Mouse (Mus musculus): Measurements from ENCODE around the gene Olfr722. TPM values are rescaled to one million over a fixed set of nuclear protein-coding genes. Genes with fewer than 3 reads are reported as not detected.
"Not testable (repeated sequence)": the region's sequence is repeated elsewhere in the genome, so short reads cannot be mapped to it uniquely, and the experiment has no call there.

The Olfr722 gene
- not detected in 2 replicates for total RNA-seq (2012; rRNA removed)

DNA sequence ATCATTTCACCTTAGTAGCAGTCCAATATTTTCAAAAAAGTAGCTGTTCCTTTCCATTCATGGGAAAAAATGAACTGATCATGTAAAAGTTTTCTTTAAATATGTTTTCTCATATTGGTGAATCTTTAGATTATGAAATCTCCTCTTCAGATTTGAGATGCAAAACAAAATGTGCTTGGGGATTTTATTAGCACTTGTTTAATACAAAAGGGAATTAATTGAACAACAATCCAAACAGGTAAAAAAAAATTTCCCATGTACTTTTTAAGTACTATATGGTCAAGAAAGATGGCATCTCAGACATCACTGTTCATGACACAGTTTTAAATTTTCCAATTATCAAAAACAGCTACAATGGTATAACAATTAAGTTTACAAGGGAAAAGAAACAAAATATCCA is at the start of gene Olfr722:
Gene Olfr722 (minus strand): TSS at position 101 of the 400 bp plus-strand sequence.
- no peak for DNase-seq (ENCODE audit: low read depth, low spot score)
- Histone ChIP-seq H3K9ac (ENCODE audit: insufficient read depth, low read depth, low read length, poor library complexity, severe bottlenecking) (no peak within 1 kb of the TSS), H3K27ac (ENCODE audit: insufficient read depth, low read depth, low read length, poor library complexity, severe bottlenecking) (no peak within 1 kb of the TSS), H3K4me3 (ENCODE audit: insufficient read depth in 1 of 2, low read depth in 1 of 2, low read length in 2 of 2, poor library complexity in 1 of 2, severe bottlenecking in 1 of 2) (no peak within 1 kb of the TSS), H3K9me3 (ENCODE audit: control insufficient read depth, insufficient read depth, low read depth, low read length) (no peaks in the 10 kb centered on the region), H3K4me1 (ENCODE audit: control insufficient read depth in 2 of 2, insufficient read depth in 2 of 2, low read length in 2 of 2, poor library complexity in 1 of 2) (no peaks in the 10 kb centered on the region), H3K36me3 (ENCODE audit: control insufficient read depth, insufficient read depth, low read length, poor library complexity, severe bottlenecking) (no peaks in the 10 kb centered on the region)
- in situ Hi-C loops (cut with MboI; ENCODE audit: low sequenced_read_pairs in 2 of 2, unreplicated experiment in 2 of 2), result no loop called here
- TF ChIP-seq MAFK (IDR thresholded peaks at IDR 0.05; ENCODE audit: insufficient read depth, low read depth, low read length), result no peak
- TF ChIP-seq HCFC1 (IDR thresholded peaks at IDR 0.05; ENCODE audit: borderline replicate concordance, insufficient read depth, low read length), result no peak
- no peak for TF ChIP-seq ZNF384 (IDR thresholded peaks at IDR 0.05; ENCODE audit: low read depth, low read length)

DNA sequence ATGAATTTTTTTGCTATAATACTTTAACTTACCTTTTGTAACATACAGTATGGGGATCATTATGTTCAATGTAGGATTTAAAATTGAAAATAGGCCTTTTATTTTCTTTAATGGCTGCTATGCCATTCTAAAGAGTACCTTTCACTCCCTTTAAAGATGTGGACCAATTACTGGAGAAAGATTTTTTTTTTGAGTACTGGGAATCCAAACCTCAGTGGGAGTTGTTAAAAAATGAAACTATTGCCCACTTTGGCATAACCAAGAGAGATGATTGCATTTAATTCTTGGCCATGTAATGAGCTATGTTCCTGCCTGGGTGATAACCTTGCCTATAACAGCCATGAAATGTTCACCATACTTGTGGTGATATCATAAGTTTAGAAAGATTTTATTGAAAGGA is 29.9 kb upstream of the Olfr722 start, which contains the start of gene Olfr723:
Gene Olfr723 (minus strand): TSS at position 101 of the 400 bp plus-strand sequence.
- H3K4me1 ChIP-seq (ENCODE audit: control insufficient read depth in 2 of 2, insufficient read depth in 2 of 2, low read length in 2 of 2, poor library complexity in 1 of 2); H3K36me3 ChIP-seq (ENCODE audit: control insufficient read depth, insufficient read depth, low read length, poor library complexity, severe bottlenecking); in situ Hi-C loops (cut with MboI; ENCODE audit: low sequenced_read_pairs in 2 of 2, unreplicated experiment in 2 of 2); H3K9me3 ChIP-seq (ENCODE audit: control insufficient read depth, insufficient read depth, low read depth, low read length); H3K9ac ChIP-seq (ENCODE audit: insufficient read depth, low read depth, low read length, poor library complexity, severe bottlenecking); H3K4me3 ChIP-seq (ENCODE audit: insufficient read depth in 1 of 2, low read depth in 1 of 2, low read length in 2 of 2, poor library complexity in 1 of 2, severe bottlenecking in 1 of 2); H3K27ac ChIP-seq (ENCODE audit: insufficient read depth, low read depth, low read length, poor library complexity, severe bottlenecking); DNase-seq (ENCODE audit: low read depth, low spot score): not testable (repeated sequence)

DNA sequence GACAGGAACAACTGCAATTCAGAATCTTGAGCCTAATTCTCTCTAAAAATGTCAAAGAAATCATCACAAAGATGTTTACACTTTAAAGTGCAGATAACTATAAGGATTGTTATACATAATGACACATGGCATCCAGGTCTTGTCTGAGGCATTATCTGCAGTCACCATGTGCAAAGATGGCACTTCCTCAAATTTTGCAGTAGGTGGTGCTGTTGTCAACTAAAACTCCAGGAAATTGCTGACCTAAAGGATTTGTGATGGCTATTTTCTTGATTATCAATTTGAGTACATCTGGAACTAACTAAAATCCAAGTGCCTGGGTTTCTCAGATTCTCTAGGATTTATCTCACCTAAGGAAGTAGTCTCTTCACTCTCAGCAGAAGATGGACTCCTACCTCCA is 41.4 kb downstream of the Olfr722 start:
- Histone ChIP-seq H3K27ac (ENCODE audit: insufficient read depth, low read depth, low read length, poor library complexity, severe bottlenecking) (no peak overlapping the region), H3K9ac (ENCODE audit: insufficient read depth, low read depth, low read length, poor library complexity, severe bottlenecking) (no peak overlapping the region), H3K4me3 (ENCODE audit: insufficient read depth in 1 of 2, low read depth in 1 of 2, low read length in 2 of 2, poor library complexity in 1 of 2, severe bottlenecking in 1 of 2) (no peak overlapping the region), H3K4me1 (ENCODE audit: control insufficient read depth in 2 of 2, insufficient read depth in 2 of 2, low read length in 2 of 2, poor library complexity in 1 of 2) (no peaks in the 10 kb centered on the region), H3K9me3 (ENCODE audit: control insufficient read depth, insufficient read depth, low read depth, low read length) (no peaks in the 10 kb centered on the region), H3K36me3 (ENCODE audit: control insufficient read depth, insufficient read depth, low read length, poor library complexity, severe bottlenecking) (no peaks in the 10 kb centered on the region)
- TF ChIP-seq MAFK (IDR thresholded peaks at IDR 0.05; ENCODE audit: insufficient read depth, low read depth, low read length), result peak; percentile 99
- TF ChIP-seq HCFC1 (IDR thresholded peaks at IDR 0.05; ENCODE audit: borderline replicate concordance, insufficient read depth, low read length), result no peak
- peak; percentile 85 for TF ChIP-seq ZC3H11A (IDR thresholded peaks at IDR 0.05; ENCODE audit: borderline replicate concordance, low read depth, low read length)
- no peak for TF ChIP-seq CHD2 (IDR thresholded peaks at IDR 0.05; ENCODE audit: low read depth, low read length)
- in situ Hi-C loops (cut with MboI; ENCODE audit: low sequenced_read_pairs in 2 of 2, unreplicated experiment in 2 of 2), result loop anchor here in 1 of 2 experiments (25.0 kb wide), 1 partner anchor 902 kb away; no protein-coding TSS in a partner anchor
- peak; percentile 16 for DNase-seq (ENCODE audit: low read depth, low spot score)

Other genes starting within 250 kb of the Olfr722 start
- gene Armh4, start 118.6 kb downstream of the Olfr722 start, total RNA-seq (2012; rRNA removed), result 3.7 and 13.8 TPM in 2 replicates
- gene Olfr723, start 29.8 kb upstream of the Olfr722 start, total RNA-seq (2012; rRNA removed), result not detected in 2 replicates
- not detected in 2 replicates for gene Olfr724, start 61.3 kb upstream of the Olfr722 start, total RNA-seq (2012; rRNA removed)
- not detected in 2 replicates for gene Olfr725, start 138.4 kb upstream of the Olfr722 start, total RNA-seq (2012; rRNA removed)
- not detected in 2 replicates for gene Olfr726, start 189.0 kb upstream of the Olfr722 start, total RNA-seq (2012; rRNA removed)
- gene Olfr727, start 221.2 kb upstream of the Olfr722 start, total RNA-seq (2012; rRNA removed), result not detected in 2 replicates
- not detected in 2 replicates for gene Olfr728, start 240.7 kb upstream of the Olfr722 start, total RNA-seq (2012; rRNA removed)

Measured in ES-E14 (cell line).